Mouse (Mus musculus): ENCODE data around the gene Agtr1a. TPM values are rescaled to one million over a fixed set of nuclear protein-coding genes. Genes with fewer than 3 reads are reported as not detected.

Gene Agtr1a
- total RNA-seq, 2 experiments from 2014 or later: 0.97 to 2.2 TPM

Other genes starting within 250 kb of the Agtr1a start
- 1 to 10 TPM in 1 of 2 experiments, under 1 TPM in 1; 0.88 to 1.1 TPM for gene Mboat1, start 200.0 kb upstream of the Agtr1a start, total RNA-seq (2021)
- 100 to 1,000 TPM; 165 to 176 TPM for gene Uqcrfs1, start 208.9 kb downstream of the Agtr1a start, total RNA-seq (2021)